26 mouse cellular contexts compared by ENCODE assay signal in the genomic region with DNA sequence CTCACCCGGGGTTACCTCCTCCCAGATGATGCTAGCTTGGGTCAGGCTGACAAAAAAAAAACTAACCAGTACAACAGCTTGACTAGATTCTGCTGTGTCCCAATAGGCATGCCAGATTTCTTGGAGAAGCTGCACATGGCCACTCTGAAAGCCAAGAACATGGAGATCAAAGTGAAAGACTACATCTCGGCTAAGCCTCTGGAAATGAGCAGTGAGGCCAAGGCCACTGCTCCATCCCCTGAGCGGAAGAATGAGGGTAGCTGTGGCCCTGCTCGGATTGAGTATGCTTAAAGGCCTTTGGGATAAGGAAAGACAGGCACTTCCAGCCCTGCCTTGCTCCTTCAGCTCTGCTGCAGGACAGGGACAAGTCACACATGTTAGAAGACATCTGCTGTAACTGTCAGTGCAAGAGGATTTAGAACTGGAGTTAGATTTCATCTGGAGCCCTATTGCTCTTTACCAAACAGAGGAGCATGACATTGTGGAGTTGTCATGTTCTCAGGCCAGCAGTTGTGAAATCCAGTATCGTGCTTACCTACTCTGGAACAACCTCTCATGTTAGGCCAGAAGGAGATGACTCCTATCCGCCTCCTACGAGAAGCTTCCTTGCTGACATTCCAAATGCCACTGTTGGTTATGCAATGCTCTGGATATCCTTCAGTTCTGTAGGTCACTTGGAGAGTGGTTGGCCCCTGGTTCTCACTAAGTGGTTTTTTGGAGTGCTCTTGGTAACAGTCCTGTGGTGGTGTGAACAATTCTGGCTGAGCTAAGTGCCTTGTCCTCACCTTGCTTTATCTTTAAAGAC. TPM values are rescaled to one million over a fixed set of nuclear protein-coding genes. Genes with fewer than 3 reads are reported as not detected.
DNase-seq lines count a peak whose midpoint lies in the region; TF ChIP-seq lines count a peak whose summit lies in the region.
"Had no signal": no experiment of that assay in that cellular context is flagged by ENCODE, and none has a peak within 500 bp of the region (broad histone marks: within the 10 kb centered on the region; RNA-seq: fewer than 3 reads in every experiment).

No protein-coding gene starts in this region.

- no peak for TF ChIP-seq CTCF in kidney, adult 2 months (conservative IDR thresholded peaks at IDR 0.05; ENCODE audit: insufficient read depth, insufficient read length, low read depth, low read length)

- DNase-seq in gastrocnemius, adult 18-20 months (ENCODE audit: low spot score): peak; percentile 80
- DNase-seq in gastrocnemius, postnatal 14 days: no peak
- DNase-seq in heart, adult 9 months (ENCODE audit: low spot score in 2 of 2): peak; percentile 27
- DNase-seq in heart, postnatal 25 days (ENCODE audit: low spot score): no peak
- DNase-seq in fat pad, adult 2 months (ENCODE audit: extremely low read depth, low read depth, low spot score): peak; percentile 83
- peak; percentile 57 for DNase-seq in lung, postnatal 36 days
- no peak for DNase-seq in kidney, adult 2 months
- DNase-seq: B cell, adult 2 months; cerebellum, postnatal 14 days; kidney, adult 9 months; kidney, postnatal 25 days; liver, embryonic 13.5 days; right cerebral cortex, postnatal 14 days; thymus, adult 18-20 months had no signal

- no peak for TF ChIP-seq POLR2A in kidney, adult 2 months (IDR thresholded peaks at IDR 0.05; ENCODE audit: low read depth, low read length)

- H3K4me3 ChIP-seq in kidney, adult 2 months (ENCODE audit: insufficient read depth, low read depth, low read length): no peak overlapping the region
- H3K4me3 ChIP-seq: hindbrain, embryonic 13.5 days; liver, embryonic 13.5 days; midbrain, embryonic 10.5 days had no signal

- peaks cover 27% of the 10 kb centered on the region for H3K36me3 ChIP-seq in kidney, adult 2 months (ENCODE audit: control insufficient read depth, insufficient read depth, low read length)

- no peak overlapping the region for H3K27ac ChIP-seq in kidney, adult 2 months (ENCODE audit: insufficient read depth, low read depth, low read length)
- H3K27ac ChIP-seq: hindbrain, embryonic 13.5 days; liver, embryonic 13.5 days; macrophage; midbrain, embryonic 10.5 days had no signal

- intact Hi-C loops in gastrocnemius, postnatal 14 days (cut with DNase I; ENCODE audit: low total_unique reads): no loop called here
- intact Hi-C loops in heart, postnatal 25 days (cut with DNase I): no loop called here

- no peaks in the 10 kb centered on the region for H3K27me3 ChIP-seq in kidney, adult 2 months (replicated peaks; ENCODE audit: control insufficient read depth, insufficient read depth, low read length)
- H3K27me3 ChIP-seq: hindbrain, embryonic 13.5 days; liver, embryonic 13.5 days had no signal

- no peaks in the 10 kb centered on the region for H3K4me1 ChIP-seq in kidney, adult 2 months (ENCODE audit: control insufficient read depth, insufficient read depth, low read length)
- H3K4me1 ChIP-seq: hindbrain, embryonic 13.5 days; liver, embryonic 13.5 days; midbrain, embryonic 10.5 days had no signal

- WGBS in kidney, adult 2 months: 70% methylated on average over 7 of the region's 7 CpGs

RNA-seq across cellular contexts. Expression of a gene that starts 27.2 kb away (rescaled TPM):
- 100 to 1,000 TPM; 107 to 134 TPM for total RNA-seq in gastrocnemius, adult 18-20 months (2021)
- 10 to 100 TPM; 86.8 to 98.4 TPM for total RNA-seq in gastrocnemius, postnatal 14 days (2021)
- total RNA-seq in heart, postnatal 25 days (2021): 100 to 1,000 TPM; 152 to 167 TPM
- polyA plus RNA-seq in kidney, adult 2 months (2012; rRNA removed): 57.2 and 62.2 TPM in 2 replicates

RNA-seq across cellular contexts. Expression of a gene that starts 38.8 kb away (rescaled TPM):
- under 1 TPM; 0.37 to 1.00 TPM for total RNA-seq in gastrocnemius, adult 18-20 months (2021)
- 1 to 10 TPM; 1.6 TPM for total RNA-seq in gastrocnemius, postnatal 14 days (2021)
- under 1 TPM; 0.31 to 0.49 TPM for total RNA-seq in heart, postnatal 25 days (2021)
- 1.0 and 5.7 TPM in 2 replicates for polyA plus RNA-seq in kidney, adult 2 months (2012; rRNA removed)

RNA-seq across cellular contexts. Expression of a gene that starts 41.2 kb away (rescaled TPM):
- not detected for total RNA-seq in gastrocnemius, adult 18-20 months (2021)
- total RNA-seq in gastrocnemius, postnatal 14 days (2021): not detected
- not detected for total RNA-seq in heart, postnatal 25 days (2021)
- not detected in 2 replicates for polyA plus RNA-seq in kidney, adult 2 months (2012; rRNA removed)
- total RNA-seq: adrenal gland, adult 18-20 months; gastrocnemius, postnatal 36 days; layer of hippocampus, adult 8-10 months; left cerebral cortex, adult 18-20 months; midbrain, postnatal 0 days had no signal
- polyA plus RNA-seq: forebrain, embryonic 16.5 days; heart, postnatal 0 days; hindbrain, embryonic 13.5 days; limb, embryonic 11.5 days; liver, embryonic 13.5 days; macrophage; midbrain, embryonic 10.5 days; midbrain, postnatal 0 days; stomach, embryonic 14.5 days had no signal

RNA-seq across cellular contexts. Expression of a gene that starts 49.5 kb away (rescaled TPM):
- total RNA-seq in gastrocnemius, adult 18-20 months (2021): 10 to 100 TPM; 22.2 to 28.1 TPM
- total RNA-seq in gastrocnemius, postnatal 14 days (2021): 10 to 100 TPM; 24.0 to 28.9 TPM
- total RNA-seq in heart, postnatal 25 days (2021): 10 to 100 TPM; 27.9 to 28.7 TPM
- polyA plus RNA-seq in kidney, adult 2 months (2012; rRNA removed): 90.0 and 105 TPM in 2 replicates

RNA-seq across cellular contexts. Expression of a gene that starts 49.6 kb away (rescaled TPM):
- 10 to 100 TPM; 51.0 to 55.1 TPM for total RNA-seq in gastrocnemius, adult 18-20 months (2021)
- 10 to 100 TPM; 44.5 to 47.9 TPM for total RNA-seq in gastrocnemius, postnatal 14 days (2021)
- total RNA-seq in heart, postnatal 25 days (2021): 10 to 100 TPM; 61.9 to 62.3 TPM
- polyA plus RNA-seq in kidney, adult 2 months (2012; rRNA removed): 101 and 114 TPM in 2 replicates

Comparison
In these comparisons a context has a peak if more than half of its experiments do, and no peak if none do; other contexts are left out.
1. DNase-seq: peak in gastrocnemius, adult 18-20 months (single experiment), heart, adult 9 months (2 of 2), fat pad, adult 2 months (single experiment) and lung, postnatal 36 days (single experiment); none in gastrocnemius, postnatal 14 days (single experiment), heart, postnatal 25 days (single experiment) and kidney, adult 2 months (single experiment).